Mouse (Mus musculus): ENCODE measurements around the gene Tcn2. TPM values are rescaled to one million over a fixed set of nuclear protein-coding genes. Genes with fewer than 3 reads are reported as not detected.

The Tcn2 gene
- polyA plus RNA-seq, 1 experiment from 2014 or later = 49.0 TPM

GRCm38 (mm10) chr11:3941371-3941770, 9.4 kb upstream of the Tcn2 start:
- Histone ChIP-seq H3K27ac (replicated peaks; ENCODE audit: low read depth, low read length) (no peak overlapping the region), H3K9me3 (ENCODE audit: control insufficient read depth, low read length) (no peaks in the 10 kb centered on the region), H3K9ac (ENCODE audit: low read depth, low read length) (no peak overlapping the region), H3K4me3 (ENCODE audit: low read depth, low read length) (no peak overlapping the region), H3K27me3 (replicated peaks; ENCODE audit: control insufficient read depth, insufficient read depth, low read length) (no peaks in the 10 kb centered on the region), H3K4me1 (ENCODE audit: control insufficient read depth, insufficient read depth, low read length) (no peaks in the 10 kb centered on the region), H3K4me2 (ENCODE audit: low read depth, low read length) (no peak overlapping the region), H3K36me3 (ENCODE audit: control insufficient read depth, insufficient read depth, low read length) (no peaks in the 10 kb centered on the region)
- DNase-seq (ENCODE audit: low spot score) = no peak
- WGBS = 82% methylated on average over 7 of the region's 7 CpGs
- no peak for ATAC-seq (ENCODE audit: low read depth)

- no peak overlapping the region for H3K4me3 ChIP-seq (ENCODE audit: low read depth, low read length)
- no peak overlapping the region for H3K4me2 ChIP-seq (ENCODE audit: low read depth, low read length)
- no peak overlapping the region for H3K27ac ChIP-seq (replicated peaks; ENCODE audit: low read depth, low read length)
- 73% methylated on average over 13 of the region's 13 CpGs for WGBS
- no peaks in the 10 kb centered on the region for H3K9me3 ChIP-seq (ENCODE audit: control insufficient read depth, low read length)
- H3K27me3 ChIP-seq (replicated peaks; ENCODE audit: control insufficient read depth, insufficient read depth, low read length) = no peaks in the 10 kb centered on the region
- H3K9ac ChIP-seq (ENCODE audit: low read depth, low read length) = no peak overlapping the region
- no peaks in the 10 kb centered on the region for H3K36me3 ChIP-seq (ENCODE audit: control insufficient read depth, insufficient read depth, low read length)
- no peak for ATAC-seq (ENCODE audit: low read depth)
- DNase-seq (ENCODE audit: low spot score) = no peak
- 0 out of 2 replicates have a peak, but pooled peaks cover under 1% of the 10 kb centered on the region for H3K4me1 ChIP-seq (ENCODE audit: control insufficient read depth, insufficient read depth, low read length)
Observed at GRCm38 (mm10) chr11:3937321-3937874, 5.4 kb upstream of the Tcn2 start.

- H3K27ac ChIP-seq (replicated peaks; ENCODE audit: low read depth, low read length) = no peak overlapping the region
- H3K36me3 ChIP-seq (ENCODE audit: control insufficient read depth, insufficient read depth, low read length) = no peaks in the 10 kb centered on the region
- H3K4me3 ChIP-seq (ENCODE audit: low read depth, low read length) = no peak overlapping the region
- peaks cover 5% of the 10 kb centered on the region; the same call in 1 of the 2 replicates for H3K4me1 ChIP-seq (ENCODE audit: control insufficient read depth, insufficient read depth, low read length)
- H3K9ac ChIP-seq (ENCODE audit: low read depth, low read length) = no peak overlapping the region
- DNase-seq (ENCODE audit: low spot score) (no peak), ATAC-seq (ENCODE audit: low read depth) (no peak)
- H3K27me3 ChIP-seq (replicated peaks; ENCODE audit: control insufficient read depth, insufficient read depth, low read length) = no peaks in the 10 kb centered on the region
- no peak overlapping the region for H3K4me2 ChIP-seq (ENCODE audit: low read depth, low read length)
- H3K9me3 ChIP-seq (ENCODE audit: control insufficient read depth, low read length) = no peaks in the 10 kb centered on the region
- 80% methylated on average over 3 of the region's 3 CpGs for WGBS
Observed at GRCm38 (mm10) chr11:3936318-3936717, 4.4 kb upstream of the Tcn2 start.

GRCm38 (mm10) chr11:3935135-3935534, 3.2 kb upstream of the Tcn2 start:
- ATAC-seq (ENCODE audit: low read depth) (no peak), DNase-seq (ENCODE audit: low spot score) (no peak)
- Histone ChIP-seq H3K4me2 (ENCODE audit: low read depth, low read length) (no peak overlapping the region), H3K4me3 (ENCODE audit: low read depth, low read length) (no peak overlapping the region), H3K27me3 (replicated peaks; ENCODE audit: control insufficient read depth, insufficient read depth, low read length) (no peaks in the 10 kb centered on the region), H3K9me3 (ENCODE audit: control insufficient read depth, low read length) (no peaks in the 10 kb centered on the region), H3K9ac (ENCODE audit: low read depth, low read length) (no peak overlapping the region), H3K4me1 (ENCODE audit: control insufficient read depth, insufficient read depth, low read length) (peaks cover 12% of the 10 kb centered on the region), H3K27ac (replicated peaks; ENCODE audit: low read depth, low read length) (no peak overlapping the region), H3K36me3 (ENCODE audit: control insufficient read depth, insufficient read depth, low read length) (no peaks in the 10 kb centered on the region)
- 61% methylated on average over 4 of the region's 4 CpGs for WGBS

- no peak overlapping the region for H3K9ac ChIP-seq (ENCODE audit: low read depth, low read length)
- DNase-seq (ENCODE audit: low spot score) (no peak), ATAC-seq (ENCODE audit: low read depth) (no peak)
- peaks cover 12% of the 10 kb centered on the region for H3K4me1 ChIP-seq (ENCODE audit: control insufficient read depth, insufficient read depth, low read length)
- H3K4me2 ChIP-seq (ENCODE audit: low read depth, low read length) = no peak overlapping the region
- H3K36me3 ChIP-seq (ENCODE audit: control insufficient read depth, insufficient read depth, low read length) = no peaks in the 10 kb centered on the region
- H3K9me3 ChIP-seq (ENCODE audit: control insufficient read depth, low read length) = no peaks in the 10 kb centered on the region
- WGBS = 86% methylated on average over 9 of the region's 9 CpGs
- no peak overlapping the region for H3K4me3 ChIP-seq (ENCODE audit: low read depth, low read length)
- no peaks in the 10 kb centered on the region for H3K27me3 ChIP-seq (replicated peaks; ENCODE audit: control insufficient read depth, insufficient read depth, low read length)
- no peak overlapping the region for H3K27ac ChIP-seq (replicated peaks; ENCODE audit: low read depth, low read length)
Observed at GRCm38 (mm10) chr11:3933756-3934285, 1.9 kb upstream of the Tcn2 start.

GRCm38 (mm10) chr11:3930931-3931330, 1.0 kb downstream of the Tcn2 start:
- peaks cover 12% of the 10 kb centered on the region for H3K4me1 ChIP-seq (ENCODE audit: control insufficient read depth, insufficient read depth, low read length)
- peak overlapping the region; percentile 66 for H3K4me2 ChIP-seq (ENCODE audit: low read depth, low read length)
- H3K27me3 ChIP-seq (replicated peaks; ENCODE audit: control insufficient read depth, insufficient read depth, low read length) = no peaks in the 10 kb centered on the region
- peak overlapping the region; percentile 62 for H3K9ac ChIP-seq (ENCODE audit: low read depth, low read length)
- peak overlapping the region; percentile 53 for H3K4me3 ChIP-seq (ENCODE audit: low read depth, low read length)
- 34% methylated on average over 6 of the region's 6 CpGs for WGBS
- H3K27ac ChIP-seq (replicated peaks; ENCODE audit: low read depth, low read length) = no peak overlapping the region
- DNase-seq (ENCODE audit: low spot score) (no peak), ATAC-seq (ENCODE audit: low read depth) (no peak)
- H3K9me3 ChIP-seq (ENCODE audit: control insufficient read depth, low read length) = no peaks in the 10 kb centered on the region
- H3K36me3 ChIP-seq (ENCODE audit: control insufficient read depth, insufficient read depth, low read length) = no peaks in the 10 kb centered on the region

- no peak overlapping the region for H3K9ac ChIP-seq (ENCODE audit: low read depth, low read length)
- no peak overlapping the region for H3K27ac ChIP-seq (replicated peaks; ENCODE audit: low read depth, low read length)
- DNase-seq (ENCODE audit: low spot score) (no peak), ATAC-seq (ENCODE audit: low read depth) (no peak)
- 76% methylated on average over 4 of the region's 4 CpGs for WGBS
- no peaks in the 10 kb centered on the region for H3K9me3 ChIP-seq (ENCODE audit: control insufficient read depth, low read length)
- no peak overlapping the region for H3K4me3 ChIP-seq (ENCODE audit: low read depth, low read length)
- H3K27me3 ChIP-seq (replicated peaks; ENCODE audit: control insufficient read depth, insufficient read depth, low read length) = no peaks in the 10 kb centered on the region
- H3K4me1 ChIP-seq (ENCODE audit: control insufficient read depth, insufficient read depth, low read length) = peaks cover 12% of the 10 kb centered on the region
- H3K36me3 ChIP-seq (ENCODE audit: control insufficient read depth, insufficient read depth, low read length) = no peaks in the 10 kb centered on the region
- H3K4me2 ChIP-seq (ENCODE audit: low read depth, low read length) = no peak overlapping the region
Observed at GRCm38 (mm10) chr11:3930019-3930418, 1.9 kb downstream of the Tcn2 start.

- DNase-seq (ENCODE audit: low spot score) (no peak), ATAC-seq (ENCODE audit: low read depth) (no peak)
- Histone ChIP-seq H3K36me3 (ENCODE audit: control insufficient read depth, insufficient read depth, low read length) (peaks cover 18% of the 10 kb centered on the region), H3K9me3 (ENCODE audit: control insufficient read depth, low read length) (no peaks in the 10 kb centered on the region), H3K4me1 (ENCODE audit: control insufficient read depth, insufficient read depth, low read length) (peaks cover 3% of the 10 kb centered on the region), H3K27me3 (replicated peaks; ENCODE audit: control insufficient read depth, insufficient read depth, low read length) (no peaks in the 10 kb centered on the region), H3K4me2 (ENCODE audit: low read depth, low read length) (no peak overlapping the region), H3K27ac (replicated peaks; ENCODE audit: low read depth, low read length) (no peak overlapping the region), H3K4me3 (ENCODE audit: low read depth, low read length) (no peak overlapping the region), H3K9ac (ENCODE audit: low read depth, low read length) (no peak overlapping the region)
- WGBS = 89% methylated on average over 10 of the region's 10 CpGs
Observed at GRCm38 (mm10) chr11:3925916-3926315, 6.0 kb downstream of the Tcn2 start.

- DNase-seq (ENCODE audit: low spot score) (no peak), ATAC-seq (ENCODE audit: low read depth) (no peak)
- no peaks in the 10 kb centered on the region for H3K9me3 ChIP-seq (ENCODE audit: control insufficient read depth, low read length)
- no peak overlapping the region for H3K4me3 ChIP-seq (ENCODE audit: low read depth, low read length)
- no peak overlapping the region for H3K9ac ChIP-seq (ENCODE audit: low read depth, low read length)
- no peak overlapping the region for H3K27ac ChIP-seq (replicated peaks; ENCODE audit: low read depth, low read length)
- H3K4me2 ChIP-seq (ENCODE audit: low read depth, low read length) = no peak overlapping the region
- WGBS = 94% methylated on average over 6 of the region's 6 CpGs
- H3K27me3 ChIP-seq (replicated peaks; ENCODE audit: control insufficient read depth, insufficient read depth, low read length) = no peaks in the 10 kb centered on the region
- H3K4me1 ChIP-seq (ENCODE audit: control insufficient read depth, insufficient read depth, low read length) = no peaks in the 10 kb centered on the region
- peaks cover 18% of the 10 kb centered on the region for H3K36me3 ChIP-seq (ENCODE audit: control insufficient read depth, insufficient read depth, low read length)
Observed at GRCm38 (mm10) chr11:3922731-3923130, 9.2 kb downstream of the Tcn2 start.
